Mouse (Mus musculus): Measurements from ENCODE around the gene Cacna1c.

Cacna1c gene

DNA sequence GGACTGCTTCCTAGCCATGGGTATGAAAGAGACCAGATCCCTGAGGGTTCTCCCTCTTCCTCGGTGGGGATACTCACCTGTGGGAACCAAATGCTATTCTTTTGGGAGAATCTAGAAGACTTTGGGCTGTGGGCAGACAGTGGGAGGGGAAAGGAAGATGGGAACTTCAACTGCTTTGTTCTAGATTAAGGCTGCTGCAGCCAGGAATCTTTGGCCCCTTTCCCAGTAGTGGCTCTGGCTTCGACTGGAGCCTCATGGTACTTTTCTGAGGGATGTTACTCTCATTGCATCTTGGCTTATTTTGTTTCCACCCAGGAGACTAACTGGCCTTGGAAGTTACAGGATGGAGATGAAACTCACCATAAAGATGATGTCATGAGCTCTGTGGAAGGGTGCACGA, 441.8 kb downstream of the Cacna1c start:
- no peak for DNase-seq (ENCODE audit: low spot score in 2 of 2)

DNA sequence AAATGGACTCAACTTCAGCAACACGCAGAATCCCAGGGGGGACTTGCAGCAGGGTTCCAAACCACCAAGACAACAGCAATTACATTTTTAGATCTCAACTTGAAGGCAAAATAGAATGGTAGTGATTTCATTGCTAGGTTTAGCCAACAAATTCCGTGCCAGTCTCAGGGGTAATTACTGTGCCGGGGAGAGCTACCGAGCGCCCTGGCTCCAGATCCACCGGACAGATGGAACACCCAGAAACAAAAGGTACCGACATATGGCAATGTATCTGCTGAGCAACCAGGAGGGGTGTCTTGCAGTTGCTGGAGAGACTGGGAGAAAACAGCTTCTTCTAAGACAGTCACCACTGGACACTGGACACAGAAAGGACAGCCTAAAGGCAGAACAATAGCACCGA, 442.4 kb downstream of the Cacna1c start:
- DNase-seq (ENCODE audit: low spot score in 2 of 2): no peak

DNA sequence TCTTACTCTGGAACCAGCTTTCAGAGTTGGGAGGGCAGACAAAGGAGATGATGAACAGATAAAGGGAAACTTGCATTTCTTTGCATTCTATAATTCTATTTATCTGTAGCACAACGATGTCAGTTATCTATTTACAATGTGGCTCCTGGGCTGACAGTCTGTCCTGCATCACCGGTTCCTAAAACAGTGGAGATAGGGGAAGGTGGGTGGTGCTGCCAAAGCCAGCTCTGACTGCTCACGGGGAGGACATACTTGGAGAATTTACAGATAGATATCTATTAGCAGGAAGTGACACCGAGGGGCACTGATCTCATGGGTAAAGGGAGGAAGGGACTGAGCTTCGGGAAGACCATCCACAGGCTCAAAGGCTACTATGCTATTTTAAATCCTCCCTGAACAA, 443.2 kb downstream of the Cacna1c start:
- no peak for DNase-seq (ENCODE audit: low spot score in 2 of 2)

DNA sequence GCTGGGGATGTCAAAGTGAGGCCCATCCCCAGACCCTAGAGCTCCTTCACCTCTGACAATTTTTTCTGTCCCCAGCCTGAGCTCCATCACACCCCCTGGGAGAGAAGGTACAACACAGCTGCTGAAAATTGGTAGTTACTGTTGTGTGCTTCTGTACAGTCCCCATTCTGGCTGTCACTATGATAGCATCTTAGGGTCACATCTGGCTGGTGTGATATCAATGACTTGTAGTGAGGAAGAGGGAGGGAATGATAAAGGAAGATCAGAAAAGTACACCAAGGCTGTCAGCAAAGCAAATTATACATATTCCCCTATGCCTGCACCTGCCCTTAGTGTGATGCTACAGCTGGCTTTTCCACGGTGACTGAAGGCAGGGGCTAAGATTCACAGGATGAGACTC, 446.9 kb downstream of the Cacna1c start:
- DNase-seq (ENCODE audit: low spot score in 2 of 2): no peak

DNA sequence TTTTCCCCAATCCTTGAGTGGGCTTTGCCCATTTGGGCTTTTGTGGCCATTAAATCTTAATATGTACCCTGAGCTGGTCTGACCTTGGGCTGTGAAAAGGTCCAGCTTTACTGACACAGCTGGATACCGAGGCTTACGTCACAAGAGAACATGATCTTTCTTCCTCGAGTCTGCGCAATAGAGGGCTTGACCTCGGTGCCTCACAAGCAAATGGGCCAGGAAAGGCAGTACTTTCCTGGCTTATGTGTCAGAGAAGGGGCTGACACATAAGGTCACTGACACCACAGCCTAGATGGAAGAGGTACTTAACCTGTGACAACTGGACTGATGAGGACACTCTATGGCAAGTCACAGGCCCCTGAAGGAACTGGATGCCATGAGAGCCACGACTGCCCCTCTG, 453.5 kb downstream of the Cacna1c start:
- no peak for DNase-seq (ENCODE audit: low spot score in 2 of 2)

DNA sequence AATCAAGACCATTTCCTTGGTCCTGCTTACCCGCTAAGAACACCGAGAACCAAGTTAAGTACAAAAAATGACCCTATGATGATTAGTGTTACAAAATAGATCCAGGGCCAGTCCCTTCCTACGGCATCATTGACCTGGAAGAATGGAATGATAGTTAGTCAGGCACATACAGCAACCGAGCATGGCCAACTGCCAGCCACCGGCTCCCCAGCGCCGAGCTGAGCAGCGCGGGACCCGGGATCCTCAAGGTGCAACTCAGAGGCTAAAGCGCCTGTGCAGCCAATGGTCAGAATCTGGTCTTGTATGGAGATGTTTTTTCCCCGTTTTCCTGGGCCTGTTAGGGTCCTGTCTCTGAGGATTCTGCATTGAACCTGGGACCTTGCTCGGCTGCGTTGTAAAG, 454.4 kb downstream of the Cacna1c start:
- no peak for DNase-seq (ENCODE audit: low spot score in 2 of 2)

DNA sequence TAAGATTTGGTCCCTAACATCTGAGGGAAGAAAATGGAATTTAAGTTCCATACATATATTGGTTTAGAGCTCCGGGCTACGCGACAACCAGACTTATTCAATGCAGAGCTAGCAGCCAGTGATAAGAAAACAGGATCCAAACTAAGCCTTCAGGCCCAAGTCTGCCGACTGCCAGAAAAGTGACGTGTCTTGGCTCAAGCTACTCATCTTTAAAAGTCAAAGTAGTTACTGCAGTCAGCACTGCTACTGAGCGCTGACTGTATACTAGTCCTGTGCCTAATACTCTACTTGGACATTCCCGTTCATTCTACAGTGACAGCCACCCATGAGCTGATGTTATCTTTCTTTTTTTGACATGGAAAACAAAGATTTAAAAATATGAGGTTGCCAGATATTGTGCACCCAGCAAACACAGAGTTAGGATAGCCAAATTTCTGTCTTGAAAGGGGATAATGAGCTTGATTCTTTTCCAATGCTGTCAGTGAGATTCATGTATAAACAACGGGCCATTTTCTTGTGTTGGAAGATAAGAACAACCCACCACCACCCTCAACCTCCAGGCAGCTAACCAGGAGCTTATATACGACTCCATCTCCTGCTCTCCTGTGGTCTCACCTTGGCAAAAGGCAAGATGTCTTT, 456.1 kb downstream of the Cacna1c start:
- no peak for DNase-seq (ENCODE audit: low spot score in 2 of 2)

DNA sequence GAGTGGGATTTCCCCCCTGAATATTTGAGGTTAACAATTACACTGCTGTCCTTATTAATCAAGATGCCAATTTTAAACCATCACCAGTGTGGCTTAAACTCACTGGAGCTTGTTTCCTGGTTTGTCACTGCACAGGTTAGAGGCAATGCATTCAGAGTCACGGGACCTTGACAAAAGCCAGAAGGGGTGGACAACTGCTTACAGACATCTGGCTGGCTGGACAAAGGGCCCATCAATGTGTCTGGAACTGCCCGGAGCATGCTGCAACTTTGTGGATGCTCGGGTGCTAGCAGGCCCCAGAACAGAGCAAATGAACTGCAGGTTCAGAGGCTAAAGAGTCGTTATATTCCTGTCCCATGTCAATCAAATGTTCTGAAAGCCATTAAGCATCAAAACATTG, 456.9 kb downstream of the Cacna1c start:
- DNase-seq (ENCODE audit: low spot score in 2 of 2): no peak

DNA sequence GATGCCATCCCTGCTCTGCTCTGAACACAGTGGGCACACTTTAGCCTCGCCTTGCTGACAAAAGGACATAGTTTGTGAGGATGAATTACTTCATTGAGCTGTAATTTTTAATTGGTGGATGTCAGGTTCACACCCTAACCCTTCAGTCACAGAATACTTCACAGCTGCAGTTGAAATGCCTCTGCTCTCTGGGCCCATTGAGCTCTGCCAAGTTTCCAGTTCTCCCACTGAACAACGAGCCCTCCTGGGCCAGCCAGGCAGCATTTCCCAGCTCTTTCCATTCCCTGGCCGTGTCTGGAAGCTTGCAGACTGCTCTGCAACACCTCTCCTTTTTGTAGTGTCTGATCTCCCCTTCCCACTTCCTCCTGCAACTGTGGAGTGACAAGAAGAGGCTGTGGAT, 457.6 kb downstream of the Cacna1c start:
- no peak for DNase-seq (ENCODE audit: low spot score in 2 of 2)

DNA sequence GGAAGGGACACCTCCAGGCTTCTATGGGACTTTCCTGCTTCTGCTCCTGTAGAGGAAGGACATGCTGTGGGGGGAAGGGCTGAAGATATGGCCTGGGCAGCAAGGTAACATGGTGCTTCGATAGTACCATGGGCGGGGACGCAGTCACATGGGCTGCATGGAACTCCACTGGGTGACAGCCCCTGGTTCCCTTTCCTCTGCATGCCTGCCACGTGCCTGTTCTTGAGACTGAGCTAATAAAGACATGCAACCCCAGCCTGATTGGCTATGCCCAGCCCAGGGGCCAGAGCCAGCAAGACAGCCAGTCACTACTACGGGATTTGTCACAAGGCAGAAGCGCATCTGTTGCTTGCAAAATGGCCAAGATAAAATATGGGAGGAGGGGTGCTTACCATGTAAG, 459.1 kb downstream of the Cacna1c start:
- no peak for DNase-seq (ENCODE audit: low spot score in 2 of 2)

DNA sequence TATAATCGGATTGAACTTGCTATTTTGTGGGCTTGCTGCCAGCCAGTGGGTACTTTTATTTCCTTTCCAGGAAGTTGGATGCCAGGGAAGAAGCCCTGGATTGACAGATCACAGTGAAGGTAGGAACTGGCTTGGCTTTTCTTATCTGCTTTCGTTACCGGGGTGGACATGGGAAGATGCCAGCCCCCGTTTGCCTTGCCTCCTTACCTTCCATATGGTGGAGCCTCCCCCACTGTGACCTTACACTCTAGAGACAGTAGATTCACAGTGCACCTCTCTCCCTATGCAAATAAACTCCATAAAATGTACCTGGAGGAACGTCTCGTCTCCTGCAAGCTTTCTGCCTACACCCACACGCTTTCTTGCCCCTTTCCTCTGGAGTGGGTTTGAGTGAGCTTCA, 459.7 kb downstream of the Cacna1c start:
- no peak for DNase-seq (ENCODE audit: low spot score in 2 of 2)

DNA sequence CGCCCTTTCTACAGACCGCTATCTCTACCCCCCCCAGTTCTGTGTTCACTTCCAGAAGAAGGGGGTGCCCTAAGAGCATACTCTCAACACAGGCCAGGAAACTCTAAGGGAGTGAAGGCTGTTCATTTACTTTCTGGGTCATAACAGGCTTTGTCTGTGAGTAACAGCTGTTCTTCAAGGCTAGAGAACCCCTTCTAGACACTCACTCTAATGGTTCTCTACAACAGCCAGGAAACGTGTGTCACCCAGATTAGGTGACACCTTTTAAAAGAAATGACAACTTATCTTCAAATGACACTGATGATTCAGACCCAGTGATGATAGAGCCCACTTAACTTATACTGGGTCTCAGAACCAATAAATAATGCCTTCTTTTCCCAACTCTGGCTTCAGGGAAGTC, 461.1 kb downstream of the Cacna1c start:
- no peak for DNase-seq (ENCODE audit: low spot score in 2 of 2)

DNA sequence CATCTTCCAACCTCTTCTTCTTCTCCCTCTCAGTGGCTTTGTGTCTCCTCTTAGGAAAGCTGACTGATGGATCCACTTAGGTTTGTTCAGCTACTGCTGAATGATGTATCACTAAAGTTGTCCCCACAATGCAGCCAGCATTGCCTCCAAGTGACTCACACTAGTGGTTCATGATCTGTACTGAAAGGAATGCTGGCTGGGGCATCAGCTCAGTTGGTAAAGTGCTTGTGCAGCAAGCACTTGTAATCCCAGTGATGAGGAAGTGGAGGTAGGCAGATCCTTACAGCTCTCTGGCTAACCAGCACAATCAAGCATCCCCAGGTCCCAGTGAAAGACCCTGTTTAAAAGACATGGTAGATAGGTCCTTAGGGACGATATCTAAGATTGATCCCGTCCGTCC, 464.3 kb downstream of the Cacna1c start:
- DNase-seq (ENCODE audit: low spot score in 2 of 2): no peak

DNA sequence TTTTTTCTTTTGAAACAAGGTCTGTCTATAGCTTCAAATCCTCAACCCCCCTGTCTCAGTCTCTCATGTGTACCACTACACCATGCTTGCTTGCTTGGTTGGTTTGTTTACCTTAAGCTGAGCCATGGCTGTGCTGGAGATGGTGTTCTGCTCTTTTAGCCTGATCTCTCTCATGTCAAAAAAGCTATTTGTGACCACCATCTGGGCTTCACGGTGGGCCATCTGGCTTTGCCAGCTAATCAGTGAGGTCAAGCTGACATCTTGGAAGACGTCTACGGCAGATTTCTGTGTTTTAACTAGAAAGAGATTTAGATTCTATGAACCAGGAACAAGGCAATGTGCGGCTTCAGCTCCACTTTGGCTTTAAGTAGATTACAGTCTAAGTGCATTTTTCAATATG, 471.3 kb downstream of the Cacna1c start:
- no peak for DNase-seq (ENCODE audit: low spot score in 2 of 2)

DNA sequence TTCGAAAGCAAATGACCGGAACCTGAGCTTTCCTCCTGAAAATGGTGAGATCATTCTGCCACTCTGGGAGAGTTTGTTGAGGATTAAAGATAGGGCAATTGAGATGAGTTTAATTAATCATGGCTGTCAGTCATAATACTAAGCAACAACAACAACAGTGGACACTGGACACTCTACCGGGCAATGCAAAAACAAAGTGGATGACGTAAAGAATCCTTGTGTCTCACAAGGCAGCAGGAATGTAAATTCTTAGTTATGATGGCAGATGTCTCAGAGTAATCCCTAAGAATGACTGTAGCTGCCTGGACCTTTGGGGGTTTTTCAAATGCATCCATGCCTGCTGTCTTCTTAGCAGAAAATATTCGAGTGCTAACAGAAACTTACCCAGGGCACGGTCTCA, 471.8 kb downstream of the Cacna1c start:
- no peak for DNase-seq (ENCODE audit: low spot score in 2 of 2)

DNA sequence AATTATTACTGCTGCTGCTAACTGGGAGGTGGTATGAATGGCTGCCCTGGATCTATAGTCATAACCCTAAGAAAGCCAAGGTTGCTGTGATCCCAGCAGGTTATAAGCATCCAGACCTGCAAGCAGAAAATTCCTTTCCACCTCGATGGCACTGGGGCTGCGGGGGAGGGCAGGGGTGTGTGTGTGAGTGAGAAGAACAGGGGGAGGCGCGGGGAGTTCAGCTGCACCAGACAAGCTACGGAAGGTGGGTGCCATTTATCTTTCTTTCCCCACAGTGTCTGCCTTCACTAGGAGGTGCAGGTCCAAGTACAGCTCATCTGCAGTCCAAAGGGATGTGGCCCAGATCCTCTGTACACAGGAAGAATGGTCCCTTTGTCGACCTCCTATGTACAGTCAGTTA, 473.9 kb downstream of the Cacna1c start:
- DNase-seq (ENCODE audit: low spot score in 2 of 2): no peak

DNA sequence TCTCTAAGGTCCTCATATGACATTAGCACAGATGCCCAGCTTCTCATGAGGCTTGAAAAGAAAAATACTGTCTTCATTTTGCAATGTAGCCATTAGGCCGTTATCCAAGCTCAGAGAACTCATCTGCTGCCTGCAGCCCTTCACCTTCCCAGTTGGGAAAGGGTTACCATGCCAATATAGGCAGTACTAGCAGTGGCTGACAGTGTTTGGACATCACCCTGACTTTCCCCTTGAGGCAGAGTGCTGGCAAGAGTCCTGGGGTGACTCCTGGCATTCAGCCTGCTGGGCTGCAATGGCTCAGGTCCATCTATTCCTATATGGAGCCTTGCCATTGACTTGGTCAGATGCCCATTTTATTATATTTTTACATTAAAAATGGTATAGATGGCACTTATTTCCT, 476.7 kb downstream of the Cacna1c start:
- no peak for DNase-seq (ENCODE audit: low spot score in 2 of 2)

DNA sequence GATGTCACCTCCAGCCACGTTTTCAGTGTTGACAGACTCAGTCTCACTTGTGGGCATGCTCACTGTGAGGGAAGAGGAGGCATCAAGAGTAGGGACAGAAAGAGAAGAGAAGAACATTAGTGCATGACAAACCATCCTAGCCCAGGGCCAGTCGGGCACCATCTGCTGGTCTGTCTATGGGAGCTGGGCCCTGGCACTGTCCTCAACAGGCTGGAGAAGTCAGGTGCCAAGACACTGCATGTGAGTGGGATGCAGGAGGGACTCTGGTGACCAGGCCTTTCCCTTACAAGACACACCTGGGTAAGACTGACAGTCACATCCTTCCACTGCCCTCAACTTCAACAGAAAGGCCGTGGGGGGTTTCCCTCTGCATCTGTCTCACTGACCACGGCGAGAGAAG, 482.9 kb downstream of the Cacna1c start:
- no peak for DNase-seq (ENCODE audit: low spot score in 2 of 2)

DNA sequence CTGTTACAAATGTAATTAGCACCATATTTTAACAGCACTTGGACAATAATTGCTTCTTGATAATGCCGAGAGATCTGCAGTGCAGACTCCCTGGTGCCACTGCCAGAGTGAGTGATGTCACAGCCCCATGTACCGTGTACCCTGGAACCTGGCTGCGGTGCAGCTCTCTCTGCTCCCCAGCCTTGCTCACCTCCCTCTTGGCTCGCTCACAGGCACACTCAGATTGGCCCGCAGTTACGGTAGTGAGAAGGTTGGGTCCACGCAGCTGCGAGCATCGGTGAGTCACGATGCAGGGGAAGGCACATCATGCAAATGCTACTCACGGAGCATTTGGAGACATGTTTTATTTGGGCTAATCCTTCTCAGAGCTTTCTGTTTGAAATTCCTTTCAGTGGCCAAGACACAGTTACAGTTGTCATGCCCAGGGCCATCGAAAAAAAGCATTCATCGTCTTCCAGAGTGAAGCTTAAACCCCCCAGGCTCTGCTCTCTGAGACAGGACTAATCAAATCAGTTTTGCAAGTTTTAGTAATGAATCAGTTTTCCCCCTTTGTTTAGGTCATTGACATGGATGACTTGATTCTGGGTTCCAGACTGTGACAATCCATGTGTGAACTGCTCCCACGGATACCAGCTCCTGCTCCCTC, 484.4 kb downstream of the Cacna1c start:
- no peak for DNase-seq (ENCODE audit: low spot score in 2 of 2)

DNA sequence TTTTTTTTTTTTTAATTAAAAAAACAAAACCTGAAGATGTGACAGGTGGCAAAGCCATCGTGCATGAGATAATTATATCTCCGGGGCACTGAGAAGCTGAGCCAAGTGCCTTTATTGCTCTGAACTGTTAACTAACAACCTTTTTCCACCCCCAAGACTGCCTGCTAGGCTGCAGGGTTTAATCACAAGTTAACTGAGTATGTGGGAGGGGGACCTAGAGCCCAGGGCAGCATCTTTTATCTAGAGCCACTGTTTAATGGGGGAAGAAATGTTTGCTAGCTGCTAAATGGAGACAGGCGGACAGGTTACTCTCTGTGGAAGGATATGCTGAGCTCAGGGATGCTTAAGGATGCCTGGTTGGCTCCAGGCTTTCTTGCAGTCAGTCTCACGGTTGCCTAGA, 489.2 kb downstream of the Cacna1c start:
- no peak for DNase-seq (ENCODE audit: low spot score in 2 of 2)

DNA sequence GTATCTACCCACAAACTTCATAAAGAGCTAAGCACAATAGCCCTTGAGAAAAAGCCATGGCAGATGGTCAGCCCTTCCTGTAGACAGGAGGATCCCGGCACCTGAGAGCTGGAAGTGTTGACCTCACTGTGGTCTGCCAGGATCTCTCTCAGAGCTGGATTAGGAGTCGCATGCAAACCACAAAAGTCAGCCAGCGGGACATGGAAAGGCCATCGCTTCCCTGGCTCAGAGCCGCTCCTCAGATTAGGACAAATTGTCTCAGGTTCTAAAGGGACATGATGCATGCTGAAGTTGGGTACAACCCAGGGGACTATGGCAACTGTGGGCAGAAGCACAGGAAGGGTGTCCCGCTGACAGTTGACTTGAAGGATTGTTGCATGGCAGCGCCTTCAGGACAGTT, 490.4 kb downstream of the Cacna1c start:
- DNase-seq (ENCODE audit: low spot score in 2 of 2): no peak

DNA sequence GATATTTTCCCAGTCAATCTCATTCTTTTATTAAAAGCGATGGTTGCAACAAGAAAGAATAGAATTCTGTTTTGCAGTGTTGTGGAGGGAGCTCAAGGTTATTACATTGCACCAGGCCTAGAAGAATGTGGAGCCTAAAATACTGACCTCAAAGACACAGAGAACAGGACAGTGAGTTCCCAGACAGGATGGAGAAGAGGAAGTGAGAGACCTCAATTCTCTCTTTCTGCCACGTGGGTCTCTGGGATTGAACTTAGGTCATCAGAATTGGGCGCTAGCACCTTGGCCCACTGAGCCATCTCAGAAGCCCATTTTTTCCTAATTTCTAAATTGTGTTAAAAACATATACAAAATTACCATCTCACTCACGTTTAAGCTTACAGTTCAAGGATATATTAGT, 501.6 kb downstream of the Cacna1c start:
- DNase-seq (ENCODE audit: low spot score in 2 of 2): no peak

DNA sequence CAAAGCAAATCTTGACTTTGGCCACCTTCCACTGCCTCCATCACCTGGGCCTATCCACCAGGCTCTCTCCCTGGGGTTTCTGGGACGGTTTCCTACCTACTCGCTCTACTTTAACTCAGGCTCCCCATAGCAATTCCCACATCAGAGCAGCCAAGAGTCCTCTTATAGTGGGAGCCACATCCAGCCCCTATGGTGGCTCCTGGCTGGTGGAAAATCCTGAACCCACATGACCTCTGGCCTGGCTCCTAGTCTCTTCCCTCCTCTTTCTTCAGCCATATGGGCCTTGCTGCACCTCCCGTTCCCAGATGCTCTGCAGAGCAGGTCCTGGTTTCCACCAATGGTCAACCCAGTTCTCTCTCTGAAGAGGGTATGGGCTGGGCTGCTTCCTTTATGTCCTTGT, 506.8 kb downstream of the Cacna1c start:
- no peak for DNase-seq (ENCODE audit: low spot score in 2 of 2)

DNA sequence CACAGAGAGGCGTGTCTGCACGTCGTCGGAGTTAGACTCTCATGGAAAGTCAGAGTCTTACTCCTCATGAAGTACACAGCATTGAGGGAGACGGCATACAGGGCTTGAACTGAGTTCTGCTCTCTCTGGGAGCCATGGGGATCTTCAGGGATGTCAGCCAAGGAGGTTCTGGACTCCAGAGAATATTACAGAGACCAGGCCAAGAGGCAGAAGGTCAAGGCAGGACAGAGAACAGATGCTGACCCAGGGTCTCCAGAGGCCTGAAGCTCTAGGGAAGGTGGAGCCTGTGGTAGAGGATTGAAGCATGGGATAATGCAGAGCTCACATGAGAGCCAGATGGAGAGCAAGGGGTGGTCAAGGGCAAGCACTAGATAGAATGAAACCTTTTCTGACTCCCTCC, 507.4 kb downstream of the Cacna1c start:
- no peak for DNase-seq (ENCODE audit: low spot score in 2 of 2)

All from spleen, postnatal 14 days (tissue).